In genomic region chr3:65586483-65586905, GRCm38 (mm10) we compare ENCODE assay signal across 9 mouse cellular contexts. TPM values are rescaled to one million over a fixed set of nuclear protein-coding genes. Genes with fewer than 3 reads are reported as not detected.
DNase-seq lines count a peak whose midpoint lies in the region; ATAC-seq lines count a peak whose summit lies in the region.
"Had no signal": no experiment of that assay in that cellular context is flagged by ENCODE, and none has a peak within 500 bp of the region (broad histone marks: within the 10 kb centered on the region; RNA-seq: fewer than 3 reads in every experiment).

No protein-coding gene starts in this region.

- H3K27ac ChIP-seq in limb, embryonic 12.5 days: peak overlapping the region; percentile 50; the same call in 1 of the 2 replicates
- no peak overlapping the region for H3K27ac ChIP-seq in midbrain, embryonic 13.5 days
- peak overlapping the region; percentile 0; the same call in 1 of the 2 replicates for H3K27ac ChIP-seq in stomach, embryonic 15.5 days

- WGBS in limb, embryonic 12.5 days: 13% methylated on average over 16 of the region's 16 CpGs
- WGBS in midbrain, embryonic 13.5 days: 1% methylated on average over 16 of the region's 16 CpGs
- WGBS in stomach, embryonic 15.5 days: 7% methylated on average over 16 of the region's 16 CpGs

- H3K9ac ChIP-seq in limb, embryonic 12.5 days (replicated peaks): peak overlapping the region; percentile 40
- peak overlapping the region; percentile 39; the same call in 1 of the 2 replicates for H3K9ac ChIP-seq in midbrain, embryonic 13.5 days (replicated peaks)
- H3K9ac ChIP-seq in stomach, embryonic 15.5 days: no peak overlapping the region

- peak; percentile 11 for DNase-seq in cerebellum, adult 8-10 months
- no peak for DNase-seq in cerebellum, adult 11 months
- DNase-seq in cerebellum, postnatal 14 days: peak; percentile 38 to 42
- peak; percentile 33 to 49 for DNase-seq in frontal cortex, postnatal 25 days (ENCODE audit: low spot score in 2 of 2)
- peak; percentile 47 to 51 for DNase-seq in kidney, adult 8-10 months

- H3K4me1 ChIP-seq in limb, embryonic 12.5 days (replicated peaks): peaks cover 31% of the 10 kb centered on the region
- H3K4me1 ChIP-seq in midbrain, embryonic 13.5 days (replicated peaks): peaks cover 23% of the 10 kb centered on the region
- no peaks in the 10 kb centered on the region for H3K4me1 ChIP-seq in stomach, embryonic 15.5 days

- peak overlapping the region; percentile 27 for H3K4me3 ChIP-seq in limb, embryonic 12.5 days (replicated peaks)
- peak overlapping the region; percentile 28 for H3K4me3 ChIP-seq in midbrain, embryonic 13.5 days (replicated peaks)
- H3K4me3 ChIP-seq in stomach, embryonic 15.5 days (replicated peaks): peak overlapping the region; percentile 29

- H3K9me3 ChIP-seq in limb, embryonic 12.5 days: no peaks in the 10 kb centered on the region
- 0 out of 2 replicates have a peak, but pooled peaks cover 4% of the 10 kb centered on the region for H3K9me3 ChIP-seq in midbrain, embryonic 13.5 days
- no peaks in the 10 kb centered on the region for H3K9me3 ChIP-seq in stomach, embryonic 15.5 days
- H3K9me3 ChIP-seq: G1E had no signal

- ATAC-seq in limb, embryonic 12.5 days (ENCODE audit: insufficient number of reproducible peaks, insufficient read depth, low FRiP score, low TSS enrichment, low read depth): peak; percentile 73; the same call in 1 of the 2 replicates
- peak; percentile 82 for ATAC-seq in midbrain, embryonic 13.5 days
- peak; percentile 27; the same call in 1 of the 2 replicates for ATAC-seq in stomach, embryonic 15.5 days (ENCODE audit: insufficient read depth, low FRiP score, low read depth)

- no peaks in the 10 kb centered on the region; the same call in 1 of the 2 replicates for H3K27me3 ChIP-seq in limb, embryonic 12.5 days
- peaks cover 15% of the 10 kb centered on the region; the same call in 1 of the 2 replicates for H3K27me3 ChIP-seq in midbrain, embryonic 13.5 days
- H3K27me3 ChIP-seq in stomach, embryonic 15.5 days (replicated peaks): no peaks in the 10 kb centered on the region

- H3K36me3 ChIP-seq in limb, embryonic 12.5 days: no peaks in the 10 kb centered on the region
- no peaks in the 10 kb centered on the region for H3K36me3 ChIP-seq in midbrain, embryonic 13.5 days
- H3K36me3 ChIP-seq in stomach, embryonic 15.5 days: no peaks in the 10 kb centered on the region
- H3K36me3 ChIP-seq: G1E had no signal

- peak overlapping the region; percentile 54 for H3K4me2 ChIP-seq in limb, embryonic 12.5 days
- H3K4me2 ChIP-seq in midbrain, embryonic 13.5 days (replicated peaks): peak overlapping the region; percentile 57
- H3K4me2 ChIP-seq in stomach, embryonic 15.5 days: peak overlapping the region; percentile 58

RNA-seq across cellular contexts. Expression of gene Tiparp, which starts 58.3 kb away (rescaled TPM):
- polyA plus RNA-seq in limb, embryonic 12.5 days (2016; fragmentation: Nextera tagmentation; extraction: Ambion mirVana): 26.8 and 35.6 TPM in 2 replicates
- polyA plus RNA-seq in midbrain, embryonic 13.5 days (2015; fragmentation: Nextera tagmentation; extraction: Ambion mirVana): 30.7 and 30.9 TPM in 2 replicates
- 35.5 and 38.8 TPM in 2 replicates for polyA plus RNA-seq in stomach, embryonic 15.5 days (2015; fragmentation: Nextera tagmentation; extraction: Ambion mirVana)

Comparison
In these comparisons a context has a peak if more than half of its experiments do, and no peak if none do; other contexts are left out.
1. ATAC-seq: peak in every context shown above with its lines; median percentile 82 in midbrain, embryonic 13.5 days; 73 in limb, embryonic 12.5 days; 27 in stomach, embryonic 15.5 days.